Mouse (Mus musculus) forebrain, postnatal 0 days (tissue): ENCODE data around the gene Cpt2. TPM values are rescaled to one million over a fixed set of nuclear protein-coding genes. Genes with fewer than 3 reads are reported as not detected.

Source experiments
- ATAC-seq: fragments of 200-750 bp; cut with Nextera tagmentation; 2 replicates; pipeline ENCODE4 v1.8.0; 2017; ENCODE audit warnings: mild to moderate bottlenecking, moderate library complexity
- DNase-seq: peaks from one replicate; pipeline ENCODE4 v3.0.0-alpha.2; 2015
- H3K27ac ChIP-seq: fragments of 300-500 bp; sonication (generic); 2 replicates; pipeline ENCODE4 v1.5.1; 2014; ENCODE audit warnings: low read depth, mild to moderate bottlenecking, antibody characterized with exemption, low read length, moderate library complexity, mixed read lengths
- H3K27me3 ChIP-seq: fragments of 300-500 bp; sonication (generic); 2 replicates; pipeline ENCODE4 v1.6.1; 2014; ENCODE audit warnings: mild to moderate bottlenecking, low read length, mixed read lengths; ENCODE audit not compliant: insufficient read depth
- H3K36me3 ChIP-seq: fragments of 300-500 bp; sonication (generic); 2 replicates; pipeline ENCODE4 v1.6.1; 2014; ENCODE audit warnings: mild to moderate bottlenecking, moderate library complexity; ENCODE audit not compliant: insufficient read depth
- H3K4me1 ChIP-seq: fragments of 300-500 bp; sonication (generic); 2 replicates; pipeline ENCODE4 v1.6.1; 2014; ENCODE audit warnings: antibody characterized with exemption; ENCODE audit not compliant: insufficient read depth
- H3K4me2 ChIP-seq: fragments of 300-500 bp; sonication (generic); 2 replicates; pipeline ENCODE4 v1.6.1; 2014; ENCODE audit warnings: low read depth, mild to moderate bottlenecking, moderate library complexity
- H3K4me3 ChIP-seq: fragments of 300-500 bp; sonication (generic); 2 replicates; pipeline ENCODE4 v1.5.1; 2014; ENCODE audit warnings: low read depth, low read length, mixed read lengths
- H3K9ac ChIP-seq: fragments of 300-500 bp; sonication (generic); 2 replicates; pipeline ENCODE4 v1.6.1; 2014; ENCODE audit warnings: mild to moderate bottlenecking
- H3K9me3 ChIP-seq: fragments of 300-500 bp; sonication (generic); 2 replicates; pipeline ENCODE4 v1.6.1; 2016; ENCODE audit warnings: low read length
- CTCF ChIP-seq: sonication (generic); IDR thresholded peaks from 2 replicates; pipeline ENCODE4 v1.5.1; 2016; ENCODE audit warnings: antibody characterized with exemption, control low read depth, low read depth
- WGBS: fragments of 180-500 bp; shearing (Covaris S2); extraction: QIAGEN DNeasy Blood & Tissue Kit; methylation state at CpG from one replicate; pipeline ENCODE4 v1.1.7; 2014; 5-methylcytosine and 5-hydroxymethylcytosine counted together
- polyA plus RNA-seq: library from polyadenylated mRNA; unstranded; fragments of >200 nt; fragmentation: Nextera tagmentation; extraction: Ambion mirVana; gene quantifications from 2 replicates; pipeline ENCODE4 v1.2.1, GENCODE M21; 2015
- total RNA-seq: library from RNA; depleted of rRNA; stranded (reverse); fragments of >200 nt; gene quantifications from 2 replicates; pipeline ENCODE4 v1.2.3, GENCODE M21; 2014; rRNA removed

Gene Cpt2
- total and polyA plus RNA-seq, 2 experiments from 2014 or later: 9.5 to 9.7 TPM

DNA sequence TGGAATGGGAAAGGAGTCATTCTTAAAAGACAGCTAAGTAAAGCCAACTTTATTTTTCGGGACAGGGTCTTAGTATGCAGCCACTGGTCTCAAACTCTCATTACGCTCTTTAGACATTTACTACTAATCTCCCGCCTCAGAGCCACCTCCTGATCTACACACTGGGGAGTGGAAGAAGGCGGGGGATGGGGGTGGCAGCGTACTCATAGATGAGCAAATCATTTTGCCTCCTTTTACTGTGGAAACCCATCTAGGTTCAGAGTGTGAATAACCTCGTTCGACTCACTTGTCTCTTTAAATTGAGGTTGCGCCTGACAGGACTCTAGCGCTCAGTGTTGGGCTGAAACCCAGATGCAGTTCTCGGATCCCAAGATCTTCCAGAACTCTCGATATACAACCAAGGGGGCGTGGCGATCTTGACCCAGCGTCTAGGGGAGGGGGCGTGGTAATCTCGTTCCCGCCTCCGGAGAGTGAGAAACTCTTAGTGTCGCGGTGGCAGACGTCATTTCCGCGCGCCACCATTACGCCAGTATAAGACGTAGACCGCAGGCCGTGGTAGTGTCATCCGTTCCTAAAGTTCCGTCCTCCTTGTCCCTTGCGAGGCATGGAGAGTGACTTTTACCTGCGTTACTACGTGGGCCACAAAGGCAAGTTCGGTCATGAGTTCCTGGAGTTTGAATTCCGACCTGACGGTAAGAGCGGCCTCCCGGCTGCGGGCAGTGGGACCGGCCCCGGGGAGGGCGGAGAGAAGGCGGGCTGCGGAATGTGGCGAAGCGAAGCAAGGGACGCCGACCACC, 44.0 kb downstream of the Cpt2 start, which contains the start of gene Magoh:
TSS of gene Magoh (plus strand) at position 502 of the 797 bp plus-strand sequence.
- peak within 1 kb of the TSS; percentile 80 for H3K4me3 ChIP-seq
- TF ChIP-seq CTCF: no peak
- H3K4me1 ChIP-seq: peaks cover 4% of the 10 kb centered on the region; the same call in 1 of the 2 replicates
- WGBS: 4% methylated on average over 48 of the region's 48 CpGs
- peak within 1 kb of the TSS; percentile 65 for H3K4me2 ChIP-seq
- H3K9ac ChIP-seq: peak within 1 kb of the TSS; percentile 70
- H3K27ac ChIP-seq: peak within 1 kb of the TSS; percentile 60
- peaks cover 34% of the 10 kb centered on the region for H3K36me3 ChIP-seq
- ATAC-seq: peak; percentile 97
- H3K9me3 ChIP-seq: no peaks in the 10 kb centered on the region
- DNase-seq: peak; percentile 97
- H3K27me3 ChIP-seq: no peaks in the 10 kb centered on the region

DNA sequence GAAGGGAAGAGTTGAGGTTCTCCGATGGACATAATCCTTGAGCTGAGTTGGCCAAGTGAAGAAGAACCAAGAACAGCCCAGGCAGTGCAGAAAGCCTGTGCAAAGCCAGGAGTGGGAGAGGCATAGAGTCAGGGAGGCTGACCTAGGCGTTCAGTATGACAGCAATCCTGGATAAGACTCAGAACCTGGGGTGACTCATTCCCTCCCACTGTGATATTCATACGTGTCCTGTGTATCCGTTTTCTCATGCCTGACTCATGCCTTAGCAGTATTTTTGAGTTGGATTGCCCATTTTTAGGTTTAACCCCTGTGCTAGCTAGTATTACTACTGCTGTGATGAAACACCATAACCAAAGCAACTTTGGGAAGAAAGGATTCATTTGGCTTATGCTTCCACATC, 58.5 kb downstream of the Cpt2 start:
- Histone ChIP-seq H3K36me3 (peaks cover 72% of the 10 kb centered on the region), H3K4me2 (no peak overlapping the region), H3K9ac (no peak overlapping the region), H3K9me3 (no peaks in the 10 kb centered on the region), H3K4me3 (no peak overlapping the region), H3K27ac (no peak overlapping the region), H3K27me3 (no peaks in the 10 kb centered on the region), H3K4me1 (no peaks in the 10 kb centered on the region)
- DNase-seq (no peak), ATAC-seq (no peak)
- no peak for TF ChIP-seq CTCF
- 84% methylated on average over 4 of the region's 4 CpGs for WGBS

DNA sequence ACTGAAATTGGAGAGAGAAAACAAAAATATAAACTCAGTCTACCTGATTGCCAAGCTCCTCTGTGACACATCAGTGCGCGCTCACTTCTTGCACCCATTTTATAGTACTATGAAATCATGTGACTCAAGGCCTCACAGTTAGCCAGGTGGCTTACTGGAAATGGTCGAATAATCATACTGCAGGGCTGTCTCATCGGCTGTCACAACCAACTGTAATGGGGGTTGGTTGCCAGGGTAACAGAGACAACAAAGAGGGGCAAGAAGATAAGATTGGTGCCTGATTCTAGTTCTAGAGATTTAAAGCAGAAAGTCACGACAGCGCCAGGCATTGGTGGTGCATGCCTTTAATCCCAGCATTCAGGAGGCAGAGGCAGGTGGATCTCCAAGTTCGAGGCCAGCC, 64.4 kb downstream of the Cpt2 start:
- Histone ChIP-seq H3K4me2 (no peak overlapping the region), H3K9ac (no peak overlapping the region), H3K4me3 (no peak overlapping the region), H3K9me3 (no peaks in the 10 kb centered on the region), H3K4me1 (no peaks in the 10 kb centered on the region), H3K27me3 (no peaks in the 10 kb centered on the region), H3K27ac (no peak overlapping the region), H3K36me3 (peaks cover 96% of the 10 kb centered on the region)
- no peak for ATAC-seq
- TF ChIP-seq CTCF: no peak
- DNase-seq: no peak
- WGBS: 82% methylated on average over 7 of the region's 7 CpGs

DNA sequence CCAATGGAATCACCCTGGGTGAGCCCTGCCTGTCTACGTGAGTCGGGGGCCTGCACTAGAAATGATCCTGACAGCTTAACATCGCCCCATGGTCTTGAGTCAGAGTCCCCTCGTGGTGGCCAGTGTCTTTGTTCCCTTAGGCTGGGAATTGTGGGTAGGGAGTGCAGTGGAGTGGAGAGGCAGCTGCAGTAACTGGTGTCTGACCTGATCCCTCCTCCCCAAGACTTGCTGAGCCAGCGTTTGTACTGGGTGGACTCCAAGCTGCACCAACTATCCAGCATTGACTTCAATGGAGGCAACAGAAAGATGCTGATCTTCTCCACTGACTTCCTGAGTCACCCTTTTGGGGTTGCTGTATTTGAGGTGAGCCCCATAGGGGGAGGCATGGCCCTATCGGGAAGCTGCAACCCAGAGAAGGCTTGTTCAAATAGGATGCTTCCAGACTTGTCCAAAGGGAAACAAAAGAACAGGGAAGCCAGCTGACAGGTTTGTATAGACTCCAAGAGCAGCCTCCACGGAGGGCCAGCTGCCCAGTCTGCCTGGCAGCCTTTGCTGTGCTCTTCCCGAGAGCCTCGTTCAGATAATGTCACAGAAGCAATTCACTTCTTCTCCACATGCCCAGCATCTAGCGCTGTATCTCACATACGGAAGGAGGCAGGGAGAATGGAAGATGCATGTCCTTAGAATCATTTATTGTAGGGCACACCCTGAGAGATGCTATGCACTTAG, 66.3 kb downstream of the Cpt2 start:
- no peak overlapping the region for H3K9ac ChIP-seq
- H3K4me1 ChIP-seq: no peaks in the 10 kb centered on the region
- H3K27ac ChIP-seq: peak overlapping the region; percentile 21; the same call in 1 of the 2 replicates
- no peak overlapping the region for H3K4me2 ChIP-seq
- no peak overlapping the region for H3K4me3 ChIP-seq
- H3K9me3 ChIP-seq: no peaks in the 10 kb centered on the region
- peak; percentile 57 for DNase-seq
- TF ChIP-seq CTCF: peak; percentile 47
- H3K27me3 ChIP-seq: no peaks in the 10 kb centered on the region
- peak; percentile 70 for ATAC-seq
- H3K36me3 ChIP-seq: peaks cover 99% of the 10 kb centered on the region
- 62% methylated on average over 11 of the region's 11 CpGs for WGBS

Other genes with a start within 250 kb of the Cpt2 start
- 9.6 and 14.0 TPM in 2 replicates for gene Dmrtb1, start 239.4 kb downstream of the Cpt2 start, total RNA-seq
- gene Dmrtb1, start 239.4 kb downstream of the Cpt2 start, polyA plus RNA-seq: 13.6 and 21.7 TPM in 2 replicates
- 60.7 and 90.2 TPM in 2 replicates for gene Lrp8, start 121.3 kb downstream of the Cpt2 start, total RNA-seq
- 21.9 and 38.3 TPM in 2 replicates for gene Lrp8, start 121.3 kb downstream of the Cpt2 start, polyA plus RNA-seq
- gene Magoh, start 43.9 kb downstream of the Cpt2 start, total RNA-seq: 49.8 and 64.5 TPM in 2 replicates
- 138 and 180 TPM in 2 replicates for gene Magoh, start 43.9 kb downstream of the Cpt2 start, polyA plus RNA-seq
- 63.7 and 75.6 TPM in 2 replicates for gene 0610037L13Rik, start 33.8 kb downstream of the Cpt2 start, total RNA-seq
- 102 and 110 TPM in 2 replicates for gene 0610037L13Rik, start 33.8 kb downstream of the Cpt2 start, polyA plus RNA-seq
- 0.15 TPM in 1 of 2 replicates, not detected in the other for gene Slc1a7, start 44.7 kb upstream of the Cpt2 start, total RNA-seq
- gene Slc1a7, start 44.7 kb upstream of the Cpt2 start, polyA plus RNA-seq: 0.10 TPM in 1 of 2 replicates, not detected in the other
- 2.4 and 2.5 TPM in 2 replicates for gene Podn, start 172.8 kb upstream of the Cpt2 start, total RNA-seq
- gene Podn, start 172.8 kb upstream of the Cpt2 start, polyA plus RNA-seq: 0.59 and 1.1 TPM in 2 replicates
- gene Scp2, start 221.4 kb upstream of the Cpt2 start, total RNA-seq: 122 and 143 TPM in 2 replicates
- 212 and 220 TPM in 2 replicates for gene Scp2, start 221.4 kb upstream of the Cpt2 start, polyA plus RNA-seq
- gene Echdc2, start 241.8 kb upstream of the Cpt2 start, total RNA-seq: 19.0 and 29.0 TPM in 2 replicates
- 11.4 and 11.8 TPM in 2 replicates for gene Echdc2, start 241.8 kb upstream of the Cpt2 start, polyA plus RNA-seq